Mouse (Mus musculus): ENCODE data around the gene Dzank1.

GRCm38 (mm10) chr2:144425761-144426160 is 101.5 kb downstream of the Dzank1 start:
- TF ChIP-seq CTCF (IDR thresholded peaks at IDR 0.05; ENCODE audit: control insufficient read depth, insufficient read depth, insufficient read length) (no peak), MAX (IDR thresholded peaks at IDR 0.05) (no peak), MYOD1 (IDR thresholded peaks at IDR 0.05; ENCODE audit: control insufficient read depth, insufficient read length, low read depth) (no peak), USF1 (IDR thresholded peaks at IDR 0.05; ENCODE audit: low read depth) (no peak), CEBPB (IDR thresholded peaks at IDR 0.05; ENCODE audit: low read depth) (no peak), FOSL1 (IDR thresholded peaks at IDR 0.05; ENCODE audit: insufficient read depth, low read length, poor library complexity, severe bottlenecking) (no peak)

Data from C2C12 (cell line).